Mouse (Mus musculus) left cerebral cortex, postnatal 4 days (tissue): ENCODE data around the gene Polr2c. TPM values are rescaled to one million over a fixed set of nuclear protein-coding genes. Genes with fewer than 3 reads are reported as not detected.
A peak's percentile ranks its signal among the peaks of the same experiment; 100 is the strongest.
"Not testable (repeated sequence)": the region's sequence is repeated elsewhere in the genome, so short reads cannot be mapped to it uniquely, and the experiment has no call there.

Experiments
- DNase-seq: peaks from one replicate; pipeline ENCODE4 v3.0.0-alpha.2; 2022
- intact Hi-C: fragments of 180-260 bp; cut with DNase I; formaldehyde crosslinking; loops from one replicate; pipeline ENCODE4 v1.15.1; 2025
- total RNA-seq, 2 experiments: library from RNA; stranded (reverse); gene quantifications; 2 replicates each; pipeline ENCODE4 v1.2.3; 2021

The Polr2c gene
- total RNA-seq = 10 to 100 TPM; 53.6 to 63.3 TPM

DNA sequence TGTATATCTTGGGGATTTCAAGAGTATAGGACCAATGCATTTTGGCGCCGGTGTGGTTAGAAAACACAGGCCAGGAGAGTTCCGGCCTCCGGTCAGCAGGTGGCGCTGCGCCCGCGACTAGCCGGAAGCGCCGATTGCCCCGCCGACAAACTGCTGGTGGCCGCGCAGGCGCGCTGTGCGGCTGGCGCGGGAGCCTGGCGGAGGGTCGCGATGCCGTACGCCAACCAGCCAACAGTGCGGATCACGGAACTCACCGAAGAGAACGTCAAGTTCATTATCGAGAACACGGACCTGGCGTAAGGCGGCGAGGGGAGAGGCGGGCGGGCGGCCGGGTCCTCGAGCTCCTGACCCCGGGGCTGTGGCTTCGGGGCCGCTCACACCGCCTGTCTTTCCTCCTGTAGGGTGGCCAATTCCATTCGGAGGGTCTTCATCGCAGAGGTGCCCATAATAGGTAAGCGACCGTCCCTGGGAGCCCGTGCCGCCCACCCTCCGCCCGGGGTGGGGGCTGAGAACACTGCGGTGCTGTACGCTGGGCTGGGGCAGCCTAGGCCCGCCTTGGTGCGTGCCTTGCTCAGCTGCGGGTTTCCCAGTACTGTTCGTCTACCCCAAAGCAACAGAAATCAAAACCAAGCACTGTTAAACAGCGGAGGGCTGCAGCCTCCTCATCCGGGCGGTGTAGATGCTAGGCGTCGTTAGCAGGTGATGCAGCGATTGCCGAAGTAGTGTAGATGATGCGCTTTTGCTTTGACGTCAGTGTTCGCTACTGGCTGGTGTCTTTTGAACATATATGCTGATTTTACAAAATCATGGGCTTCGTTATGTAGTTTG is at the start of gene Polr2c:
Gene Polr2c, plus strand, starts transcription at position 105 of the 828 bp plus-strand sequence.
- intact Hi-C loops = no loop called here
- peak; percentile 92 for DNase-seq

DNA sequence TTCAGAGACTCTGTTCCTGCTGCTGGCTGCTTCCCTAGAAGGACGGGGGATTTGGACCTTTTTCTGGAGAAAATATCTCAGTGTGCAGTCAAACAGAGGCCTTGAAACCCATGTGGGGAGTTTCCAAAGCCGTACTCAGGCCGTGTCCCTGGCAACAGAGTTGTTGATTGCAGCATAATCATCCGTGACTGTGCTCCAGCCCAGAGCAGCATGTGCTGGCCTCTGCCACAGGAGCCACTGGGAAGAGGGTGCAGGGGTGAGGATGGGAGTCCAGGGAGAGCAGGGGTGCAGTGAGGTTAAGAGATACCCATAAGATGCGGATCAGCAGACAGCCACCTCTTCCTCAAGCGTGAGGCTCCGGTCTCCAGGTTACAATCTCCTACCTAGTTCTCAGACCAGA is 49.7 kb upstream of the Polr2c start:
- intact Hi-C loops = no loop called here
- DNase-seq = no peak

DNA sequence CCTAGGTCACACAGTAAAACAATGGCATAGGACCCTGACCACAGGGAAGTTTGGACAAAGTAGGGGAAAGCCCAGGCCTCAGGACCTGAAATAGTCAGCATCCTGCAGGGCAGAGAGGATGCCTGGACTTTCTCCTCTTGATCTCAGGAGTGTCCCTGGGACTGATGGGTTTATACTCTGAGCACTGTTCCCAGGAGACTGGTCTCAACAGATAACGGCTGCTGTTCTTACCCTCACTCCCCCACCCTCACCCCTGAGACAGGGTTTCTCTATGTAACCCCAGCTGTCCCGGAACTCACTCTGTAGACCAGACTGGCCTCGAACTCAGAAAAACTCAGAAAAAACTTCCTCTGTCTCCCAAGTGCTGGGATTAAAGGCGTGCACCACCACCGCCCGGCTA is 48.9 kb upstream of the Polr2c start:
- intact Hi-C loops = no loop called here

DNA sequence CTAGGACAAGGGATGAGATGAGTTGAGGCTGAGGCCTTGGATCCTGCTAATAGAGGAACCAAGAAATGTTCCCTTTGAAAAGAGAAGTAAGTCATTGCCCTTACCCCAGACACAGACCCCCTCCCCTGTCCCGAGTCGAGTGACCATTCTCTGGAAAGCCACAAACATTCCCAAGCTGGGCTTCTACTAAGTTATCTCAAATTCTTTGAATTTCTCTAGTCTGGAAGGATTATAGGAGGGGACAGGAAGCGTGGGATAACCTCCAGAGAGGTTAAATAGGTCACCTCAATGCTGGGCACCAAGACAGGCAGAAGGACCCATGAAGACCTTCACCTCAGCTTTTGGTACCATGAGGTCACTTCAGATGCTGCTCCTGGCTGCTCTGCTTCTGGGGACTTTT is 47.1 kb upstream of the Polr2c start, which contains the start of gene Ccl17:
Gene Ccl17, plus strand, starts transcription at position 301 of the 400 bp plus-strand sequence.
- no peak for DNase-seq
- intact Hi-C loops = no loop called here

More for the DNA sequence above, 48.9 kb upstream of the Polr2c start:
- DNase-seq = no peak

DNA sequence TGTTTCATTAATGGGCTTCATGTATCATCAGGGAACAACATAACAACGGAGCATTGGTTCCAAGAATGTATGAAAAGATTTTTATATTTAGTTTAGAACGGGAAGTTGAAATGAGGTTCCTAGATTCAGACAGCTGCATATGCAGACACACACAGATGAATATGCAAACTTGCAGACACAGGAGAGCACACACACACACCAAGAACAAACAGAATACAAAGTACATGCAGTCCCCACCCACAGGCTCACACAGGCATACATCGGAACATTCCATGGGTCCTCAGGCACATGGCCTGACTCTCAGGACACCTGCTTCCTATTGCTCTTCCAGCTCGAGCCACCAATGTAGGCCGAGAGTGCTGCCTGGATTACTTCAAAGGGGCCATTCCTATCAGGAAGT is 46.4 kb upstream of the Polr2c start:
- no peak for DNase-seq
- intact Hi-C loops = no loop called here

DNA sequence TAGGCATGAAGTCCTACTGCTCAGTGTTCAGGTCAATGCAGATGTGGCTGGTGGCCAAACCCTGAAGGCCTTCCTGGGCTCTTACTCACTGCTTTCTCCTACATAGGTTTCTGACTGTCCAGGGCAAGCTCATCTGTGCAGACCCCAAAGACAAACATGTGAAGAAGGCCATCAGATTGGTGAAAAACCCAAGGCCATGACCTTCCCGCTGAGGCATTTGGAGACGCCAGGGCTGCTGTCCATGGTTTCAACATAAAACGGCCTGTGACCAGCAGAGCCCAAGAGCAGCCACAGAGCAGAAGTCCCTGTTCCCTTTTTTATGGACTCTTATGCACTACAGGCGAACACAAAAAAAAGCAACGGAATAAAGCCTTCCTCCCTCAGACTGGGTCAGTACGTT is 45.6 kb upstream of the Polr2c start:
- intact Hi-C loops = loop anchor here (2.0 kb wide), 1 partner anchor 107 kb away; no protein-coding TSS in a partner anchor
- DNase-seq = no peak

DNA sequence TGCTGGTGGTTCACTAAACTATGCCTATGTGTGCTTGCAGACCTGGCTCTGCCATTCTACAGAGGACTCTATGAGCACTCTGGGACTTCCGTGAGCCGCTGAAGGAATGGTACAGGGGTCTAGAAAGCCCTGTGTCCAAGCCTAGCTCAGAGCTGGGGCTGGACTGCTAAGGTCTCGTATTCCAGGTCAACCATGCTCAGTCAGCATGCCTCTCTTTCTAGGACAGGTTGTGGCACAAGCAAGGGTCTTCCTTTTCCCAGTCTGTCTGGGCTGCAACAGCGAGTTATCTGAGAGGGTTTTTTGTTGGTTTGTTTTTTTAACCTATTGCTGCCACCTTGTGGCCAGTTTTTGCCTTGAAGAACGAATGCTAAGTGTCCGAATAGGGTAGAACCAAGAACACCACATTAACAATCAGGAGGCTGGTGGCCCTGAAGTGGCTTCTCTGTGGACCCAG is 44.6 kb upstream of the Polr2c start:
- peak; percentile 86 for DNase-seq
- intact Hi-C loops = loop anchor here (2.0 kb wide), 1 partner anchor 108 kb away; no protein-coding TSS in a partner anchor

DNA sequence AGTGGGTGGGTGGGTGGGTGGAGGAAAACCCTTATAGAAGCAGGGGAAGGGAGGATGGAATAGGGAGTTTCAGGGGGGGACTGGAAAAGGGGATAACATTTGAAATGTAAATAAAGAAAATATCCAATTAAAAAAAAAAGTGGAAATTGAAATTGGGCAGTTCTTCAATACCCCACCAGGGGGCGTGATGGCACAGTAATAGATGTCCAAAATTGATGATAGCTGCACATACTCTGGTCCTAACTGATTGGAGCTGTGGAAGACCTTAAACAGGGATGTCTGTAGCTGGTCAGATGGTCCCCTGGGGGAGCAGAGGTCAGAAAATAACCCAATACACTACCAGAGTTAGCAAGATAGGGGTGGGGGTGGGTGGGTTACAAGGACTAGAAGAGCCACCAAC is 42.7 kb upstream of the Polr2c start:
- intact Hi-C loops = no loop called here
- peak; percentile 27 for DNase-seq

DNA sequence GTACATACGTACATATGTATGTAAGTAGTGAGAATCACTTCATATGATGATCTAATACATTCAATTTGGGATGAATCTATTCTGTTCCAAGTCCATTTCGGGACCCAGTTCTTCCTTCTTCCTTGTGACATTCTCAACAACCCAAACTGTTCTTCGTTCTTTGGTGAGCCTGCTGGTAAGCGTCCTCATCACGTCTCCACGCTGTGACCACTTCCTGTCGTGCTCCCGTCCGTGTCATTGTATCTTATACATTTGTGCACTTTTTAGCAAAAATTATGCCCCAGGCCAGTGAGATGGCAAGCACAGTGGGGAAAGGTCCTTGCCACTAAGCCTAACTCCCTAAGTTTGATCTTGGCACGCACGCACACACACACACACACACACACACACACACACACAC is 39.3 kb upstream of the Polr2c start:
- intact Hi-C loops = no loop called here

DNA sequence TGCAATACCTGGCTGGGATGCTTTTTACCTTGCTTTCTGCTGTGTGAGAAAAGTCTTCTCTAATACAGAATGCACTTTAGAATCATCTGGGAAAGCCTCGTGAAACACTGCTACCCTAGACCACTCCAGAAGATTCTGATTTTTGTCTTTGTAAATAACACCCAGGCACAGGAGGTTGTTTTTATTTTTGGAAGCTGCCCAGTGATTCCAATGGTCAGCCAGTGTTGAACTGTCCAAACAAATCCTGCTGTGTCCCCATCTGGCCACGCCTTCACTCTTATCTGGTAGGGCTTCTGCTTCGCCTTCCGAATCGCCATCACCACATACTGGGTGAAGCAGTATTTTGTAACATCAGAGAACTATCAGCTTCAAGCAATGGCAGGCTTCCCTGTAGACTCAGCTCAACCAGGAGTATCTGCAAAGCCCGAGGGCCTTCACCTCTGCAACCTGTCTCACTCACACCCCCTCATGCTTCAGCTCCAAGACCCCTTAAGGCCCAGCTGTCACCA is 37.5 kb upstream of the Polr2c start:
- intact Hi-C loops = no loop called here
- DNase-seq = no peak

More for the DNA sequence above, 39.3 kb upstream of the Polr2c start:
- no peak for DNase-seq

DNA sequence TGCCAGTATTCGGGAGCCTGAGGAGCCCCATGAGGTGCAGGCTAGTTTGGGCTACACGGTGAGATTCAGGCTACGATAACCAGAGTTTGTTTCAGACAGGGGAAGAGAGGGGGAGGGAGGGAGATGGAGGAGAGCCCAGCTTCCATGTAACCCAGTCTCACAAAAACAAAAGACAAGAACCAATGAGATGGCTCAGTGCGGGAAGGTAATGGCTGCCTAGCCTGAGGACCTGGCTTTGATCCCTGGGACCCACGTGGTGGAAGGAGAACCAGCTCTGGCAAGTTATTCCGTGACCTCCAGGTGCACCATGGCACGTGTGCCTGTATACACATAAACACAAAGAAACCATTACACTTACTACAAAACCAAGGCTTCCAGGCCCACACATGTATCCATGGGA is 36.7 kb upstream of the Polr2c start:
- no peak for DNase-seq
- intact Hi-C loops = no loop called here

DNA sequence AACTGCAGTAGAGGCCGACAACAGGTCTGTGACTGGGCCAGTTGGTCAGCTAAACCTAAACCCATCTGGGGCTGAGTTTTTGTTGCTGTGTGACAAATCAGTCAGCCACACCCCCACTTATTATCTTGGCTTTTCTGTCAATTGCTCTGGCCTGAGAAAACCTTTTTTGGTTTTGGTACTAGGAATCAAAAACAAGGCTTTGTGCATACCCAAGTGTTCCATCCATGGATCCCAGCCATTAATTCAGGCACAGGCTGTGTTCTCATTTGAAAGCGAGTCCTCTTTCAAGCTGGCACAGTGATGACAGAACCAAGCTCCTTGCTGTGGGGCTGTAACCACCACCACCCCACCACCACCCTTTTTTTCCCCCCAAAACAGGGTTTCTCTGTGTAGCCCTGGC is 35.9 kb upstream of the Polr2c start:
- intact Hi-C loops = no loop called here
- DNase-seq = no peak

DNA sequence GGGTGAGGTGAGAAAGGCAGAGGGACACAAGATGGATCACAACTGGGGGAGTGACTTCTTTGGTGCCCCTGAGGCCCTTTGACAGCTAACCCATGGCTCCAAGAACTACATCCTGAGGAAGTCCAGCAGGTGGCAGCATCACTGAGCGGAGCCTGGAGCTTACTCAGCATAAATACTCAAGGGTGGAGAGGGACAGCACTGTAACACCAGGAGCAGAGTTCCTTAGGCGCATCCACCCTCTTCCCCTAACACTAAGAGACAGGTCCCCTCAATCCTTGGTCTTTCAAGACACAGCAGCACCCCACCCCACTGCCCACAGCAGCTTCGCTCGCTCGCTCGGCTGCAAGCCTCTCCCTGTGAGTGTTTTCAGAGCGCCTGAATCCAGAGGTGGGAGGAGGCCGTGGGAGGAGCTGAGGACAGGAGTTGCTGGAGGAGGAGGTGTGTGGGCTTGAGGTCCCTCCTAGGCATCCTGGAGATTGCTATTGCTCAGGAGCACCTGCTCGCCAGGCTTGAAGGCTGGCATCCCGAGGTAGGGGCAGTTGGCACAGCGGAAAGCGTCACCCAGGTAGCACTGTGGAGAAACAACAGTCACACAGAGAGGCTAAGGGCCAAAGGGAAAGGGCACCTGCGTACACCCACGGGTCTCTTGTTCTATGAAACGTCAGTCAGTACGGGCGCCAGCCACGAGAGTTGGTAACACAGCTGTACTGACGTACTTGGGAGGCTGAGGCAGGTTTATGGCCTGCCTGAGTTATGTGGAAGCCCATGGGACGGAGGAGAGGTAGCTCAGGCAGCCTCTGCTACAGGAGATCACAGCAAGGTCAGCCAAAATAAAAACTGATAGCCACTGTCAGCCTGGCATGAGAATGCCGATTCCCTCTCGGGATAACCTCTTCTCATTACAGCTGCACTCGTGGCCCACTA is 34.4 kb upstream of the Polr2c start:
- peak; percentile 54 for DNase-seq
- intact Hi-C loops = no loop called here

DNA sequence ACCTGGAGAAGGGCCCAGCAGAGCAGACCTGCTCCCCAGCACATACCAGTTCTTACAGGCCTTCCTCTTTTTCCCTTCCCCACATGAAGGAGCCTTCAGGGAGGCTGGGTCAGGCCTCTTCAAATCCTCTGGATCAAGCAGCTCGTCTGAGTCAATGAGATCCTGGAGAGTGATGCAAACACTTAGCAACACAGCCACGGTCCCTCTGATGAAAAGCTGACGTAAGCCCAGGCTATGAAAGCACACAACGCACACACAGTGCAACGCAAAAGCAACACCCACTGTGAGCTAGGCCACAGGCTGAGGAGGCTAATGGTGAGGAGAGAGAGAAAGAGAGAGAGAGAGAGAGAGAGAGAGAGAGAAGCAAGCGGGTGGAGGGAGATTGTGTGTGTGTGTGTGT is 32.1 kb upstream of the Polr2c start:
- no peak for DNase-seq
- intact Hi-C loops = no loop called here

DNA sequence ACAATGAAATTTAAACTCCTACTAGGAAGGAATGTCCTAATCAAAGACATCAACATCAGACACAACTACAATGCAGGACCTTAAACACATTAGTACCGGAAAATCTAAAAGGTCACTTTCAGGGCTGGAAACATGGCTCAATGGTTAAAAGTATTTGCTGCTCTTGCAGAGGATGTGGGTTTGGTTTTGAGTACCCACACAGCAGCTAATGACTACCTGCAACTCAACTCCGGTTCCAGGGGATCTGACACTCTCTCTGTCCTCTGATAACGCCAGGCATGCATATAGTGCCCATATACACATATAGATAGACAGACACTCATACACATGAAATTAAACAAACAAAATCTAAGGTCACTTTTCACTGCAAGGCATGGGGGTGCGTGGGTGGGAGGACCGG is 31.0 kb upstream of the Polr2c start:
- DNase-seq = no peak
- intact Hi-C loops = no loop called here

DNA sequence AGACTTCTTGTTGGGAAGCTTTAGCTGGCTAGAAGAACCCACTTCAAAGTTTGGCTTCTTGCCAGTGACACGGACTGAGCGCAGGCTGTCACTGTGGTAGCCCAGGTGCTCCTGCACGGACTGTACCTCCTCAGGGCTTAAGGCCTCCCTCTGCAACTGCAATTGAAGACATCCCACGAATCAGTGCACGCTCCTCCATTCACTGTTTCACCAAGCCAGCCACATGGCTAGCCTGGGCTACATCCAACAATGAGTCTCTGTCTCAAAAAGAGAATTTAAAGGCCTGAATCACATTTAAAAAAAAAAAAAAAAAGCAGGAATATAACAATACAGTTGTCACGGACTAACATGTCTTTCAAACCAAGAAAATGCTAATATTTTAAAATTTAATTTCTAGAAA is 29.0 kb upstream of the Polr2c start:
- intact Hi-C loops = no loop called here

DNA sequence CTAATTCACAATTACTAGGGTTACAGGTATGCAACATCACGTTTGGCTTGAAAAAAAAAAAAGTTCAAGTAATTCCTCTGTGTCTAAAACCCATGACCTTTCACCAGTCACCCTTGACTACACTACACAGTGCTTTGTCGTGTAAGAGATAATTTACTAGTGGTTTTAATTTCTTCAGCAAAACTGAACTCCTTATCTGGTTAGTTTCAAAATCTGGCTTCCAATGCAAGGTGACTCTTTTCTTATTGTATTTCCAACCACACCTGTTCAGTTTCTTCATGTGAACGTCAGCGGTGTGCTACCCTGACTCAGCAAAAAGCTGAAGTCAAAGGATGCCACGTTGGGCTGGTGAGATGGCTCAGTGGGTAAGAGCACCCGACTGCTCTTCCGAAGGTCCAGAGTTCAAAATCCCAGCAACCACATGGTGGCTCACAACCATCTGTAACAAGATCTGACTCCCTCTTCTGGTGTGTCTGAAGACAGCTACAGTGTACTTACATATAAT is 23.3 kb upstream of the Polr2c start:
- DNase-seq, intact Hi-C loops: not testable (repeated sequence)

More for the DNA sequence above, 29.0 kb upstream of the Polr2c start:
- no peak for DNase-seq

DNA sequence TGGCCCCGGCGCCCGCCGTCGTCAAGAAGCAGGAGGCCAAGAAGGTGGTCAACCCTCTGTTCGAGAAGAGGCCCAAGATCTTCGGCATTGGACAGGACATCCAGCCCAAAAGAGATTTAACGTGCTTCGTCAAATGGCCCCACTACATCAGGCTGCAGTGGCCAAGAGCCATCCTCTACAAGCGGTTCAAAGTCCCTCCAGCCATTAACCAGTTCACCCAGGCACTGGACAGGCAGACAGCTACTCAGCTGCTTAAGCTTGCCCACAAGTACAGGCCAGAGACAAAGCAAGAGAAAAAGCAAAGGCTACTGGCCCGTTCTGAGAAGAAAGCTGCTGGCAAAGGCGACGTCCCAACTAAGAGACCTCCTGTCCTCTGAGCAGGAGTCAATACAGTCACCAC is 21.5 kb upstream of the Polr2c start:
- intact Hi-C loops, DNase-seq: not testable (repeated sequence)

DNA sequence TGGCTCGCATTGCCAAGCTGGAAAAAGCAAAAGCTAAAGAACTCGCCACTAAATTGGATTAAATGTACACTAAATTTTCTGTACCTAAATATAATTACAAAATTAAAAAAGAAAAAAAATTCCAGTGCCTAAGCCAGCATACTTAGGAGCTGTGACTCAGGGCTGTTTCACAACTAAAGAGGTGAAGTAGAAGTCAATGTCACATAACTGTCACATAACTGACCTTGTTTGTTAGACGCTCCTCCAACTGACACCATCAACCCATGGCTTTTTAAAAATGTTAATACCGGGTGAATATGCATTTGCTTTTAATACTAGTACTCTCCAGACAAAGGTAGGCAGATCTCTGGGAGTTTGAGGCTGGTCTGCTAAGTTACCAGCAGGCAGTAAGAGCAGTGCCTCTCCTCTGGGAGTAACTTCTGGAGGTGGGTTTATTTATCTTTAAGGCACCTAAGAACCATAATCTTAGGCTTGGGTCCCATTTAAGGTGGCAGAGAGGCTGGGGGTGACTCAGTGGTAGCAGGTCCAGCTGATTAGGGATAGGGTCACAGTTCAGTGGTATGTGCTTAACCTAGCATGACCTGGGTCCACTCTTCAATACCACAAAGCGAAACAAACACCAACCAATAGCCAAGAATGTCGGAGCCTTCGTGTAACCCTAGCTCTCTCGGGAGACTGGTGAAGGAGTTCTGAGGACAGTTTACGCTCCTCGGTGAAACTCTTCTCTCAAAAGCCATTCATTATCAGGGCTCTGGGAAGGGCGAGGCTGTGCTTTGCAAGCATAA is 20.6 kb upstream of the Polr2c start:
- DNase-seq = no peak
- intact Hi-C loops = no loop called here
